11 mouse cellular contexts compared by ENCODE assay signal in the genomic region with DNA sequence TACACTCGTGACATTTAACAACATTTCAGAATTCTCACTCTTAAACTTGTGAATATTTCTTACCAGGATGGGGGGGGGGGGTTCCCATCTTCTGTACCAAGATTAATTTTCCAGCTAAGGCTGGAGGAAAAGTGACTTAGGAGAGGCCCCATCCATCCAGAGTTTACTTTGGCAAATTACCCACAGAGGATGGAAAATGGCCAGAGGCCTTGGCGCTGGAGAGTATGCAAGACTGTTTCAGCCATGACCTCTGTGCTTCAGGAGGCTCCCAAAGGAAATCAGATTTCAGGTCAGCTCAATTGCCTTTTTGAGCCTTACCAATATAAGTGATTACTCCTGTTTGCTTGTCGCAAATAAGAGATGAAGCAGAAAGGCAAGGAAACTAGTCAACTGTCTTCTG.
DNase-seq lines count a peak whose midpoint lies in the region; TF ChIP-seq lines count a peak whose summit lies in the region.
"Had no signal": no experiment of that assay in that cellular context is flagged by ENCODE, and none has a peak within 500 bp of the region (broad histone marks: within the 10 kb centered on the region; RNA-seq: fewer than 3 reads in every experiment).

No protein-coding gene starts in this region.

- 37% methylated on average over 3 of the region's 3 CpGs for WGBS in heart, adult 2 months
- WGBS in lung, adult 2 months: 61% methylated on average over 3 of the region's 3 CpGs

- H3K9ac ChIP-seq in heart, adult 2 months (ENCODE audit: low read depth, low read length): no peak overlapping the region
- H3K9ac ChIP-seq: midbrain, embryonic 12.5 days had no signal

- TF ChIP-seq EP300 in heart, adult 2 months (IDR thresholded peaks at IDR 0.05; ENCODE audit: insufficient read depth, low read depth, low read length): no peak

- peak; percentile 13 for DNase-seq in 3T3-L1 (ENCODE audit: low read depth, low spot score)
- peak; percentile 90 for DNase-seq in adrenal gland, adult 2 months
- DNase-seq in heart, adult 2 months: peak; percentile 77 to 81
- peak; percentile 9 for DNase-seq in lung, adult 2 months
- no peak for DNase-seq in layer of hippocampus, postnatal 14 days (ENCODE audit: low spot score in 2 of 2)
- no peak for DNase-seq in left cerebral cortex, adult 11 months (ENCODE audit: low spot score)
- DNase-seq in cerebellum, adult 8-10 months: no peak
- DNase-seq: liver; thymus, postnatal 14 days had no signal

- TF ChIP-seq POLR2A in heart, adult 2 months (IDR thresholded peaks at IDR 0.05; ENCODE audit: insufficient read depth, low read depth, low read length): no peak
- TF ChIP-seq POLR2A in lung, adult 2 months (IDR thresholded peaks at IDR 0.05; ENCODE audit: borderline replicate concordance, extremely low read depth, low read depth, low read length): no peak

- no peak overlapping the region for H3K27ac ChIP-seq in heart, adult 2 months
- H3K27ac ChIP-seq: kidney, postnatal 0 days; midbrain, embryonic 12.5 days had no signal

- H3K36me3 ChIP-seq in heart, adult 2 months (ENCODE audit: control insufficient read depth, insufficient read depth, low read length): no peaks in the 10 kb centered on the region
- H3K36me3 ChIP-seq: midbrain, embryonic 12.5 days had no signal

- H3K4me1 ChIP-seq in heart, adult 2 months (ENCODE audit: control insufficient read depth, insufficient read depth, low read length): no peaks in the 10 kb centered on the region
- no peaks in the 10 kb centered on the region for H3K4me1 ChIP-seq in lung, adult 2 months (ENCODE audit: control insufficient read depth, insufficient read depth, low read length)
- H3K4me1 ChIP-seq: midbrain, embryonic 12.5 days had no signal

- no peak for TF ChIP-seq CTCF in heart, adult 2 months (IDR thresholded peaks at IDR 0.05)
- TF ChIP-seq CTCF in lung, adult 2 months (IDR thresholded peaks at IDR 0.05; ENCODE audit: insufficient read depth, low read length): no peak

- intact Hi-C loops in heart, adult 2 months (cut with DNase I): no loop called here

- H3K4me3 ChIP-seq in heart, adult 2 months: no peak overlapping the region
- H3K4me3 ChIP-seq in lung, adult 2 months (replicated peaks; ENCODE audit: extremely low read depth, low read depth, low read length): no peak overlapping the region
- H3K4me3 ChIP-seq: midbrain, embryonic 12.5 days had no signal

- H3K27me3 ChIP-seq in heart, adult 2 months (ENCODE audit: control insufficient read depth, insufficient read depth, low read length): no peaks in the 10 kb centered on the region
- H3K27me3 ChIP-seq: midbrain, embryonic 12.5 days had no signal

- no peaks in the 10 kb centered on the region for H3K79me2 ChIP-seq in heart, adult 2 months (replicated peaks; ENCODE audit: control insufficient read depth, insufficient read depth, low read length)

Comparison
In these comparisons a context has a peak if more than half of its experiments do, and no peak if none do; other contexts are left out.
1. DNase-seq: peak in 3T3-L1 (single experiment), adrenal gland, adult 2 months (single experiment), heart, adult 2 months (2 of 2) and lung, adult 2 months (single experiment); none in layer of hippocampus, postnatal 14 days (0 of 2), left cerebral cortex, adult 11 months (single experiment) and cerebellum, adult 8-10 months (single experiment).